Mouse (Mus musculus) gastrocnemius, adult 8-10 months (tissue): ENCODE results near the gene Sgca. TPM values are rescaled to one million over a fixed set of nuclear protein-coding genes. Genes with fewer than 3 reads are reported as not detected.
A peak's percentile ranks its signal among the peaks of the same experiment; 100 is the strongest.
"Not testable (repeated sequence)": the region's sequence is repeated elsewhere in the genome, so short reads cannot be mapped to it uniquely, and the experiment has no call there.

Source experiments
- DNase-seq, 2 experiments: peaks; one replicate each; pipeline ENCODE4 v3.0.0; 2022; ENCODE audit warnings: low spot score in 2 of 2
- total RNA-seq, 4 experiments: library from RNA; stranded (reverse); gene quantifications; 2 replicates each; pipeline ENCODE4 v1.2.4; 2022

The Sgca gene
- total RNA-seq = 100 to 1,000 TPM; 272 to 306 (median 288) TPM

DNA sequence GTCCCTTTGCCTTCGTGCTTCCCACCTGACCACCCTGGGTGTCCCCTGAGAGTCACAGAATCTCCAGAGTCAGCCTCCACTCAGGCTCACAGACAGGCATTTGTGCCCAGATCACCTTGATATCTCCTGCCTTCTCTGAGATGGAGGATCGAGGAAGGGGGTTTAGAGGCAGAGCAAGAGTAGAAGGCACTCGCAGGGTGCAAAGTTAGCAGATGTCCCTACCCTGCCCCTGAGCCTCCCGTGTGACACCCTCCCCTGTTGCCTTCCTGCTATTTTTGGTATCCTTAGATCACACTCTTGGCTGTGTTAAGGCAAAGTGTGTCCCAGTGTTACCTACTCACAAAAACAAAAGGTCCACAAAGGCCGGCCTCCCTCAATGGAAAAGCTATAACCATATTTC, at the start of gene Sgca:
Gene Sgca, minus strand, starts transcription at position 129 of the 400 bp plus-strand sequence.
- peak in 1 of 2 experiments; percentile 40 for DNase-seq

DNA sequence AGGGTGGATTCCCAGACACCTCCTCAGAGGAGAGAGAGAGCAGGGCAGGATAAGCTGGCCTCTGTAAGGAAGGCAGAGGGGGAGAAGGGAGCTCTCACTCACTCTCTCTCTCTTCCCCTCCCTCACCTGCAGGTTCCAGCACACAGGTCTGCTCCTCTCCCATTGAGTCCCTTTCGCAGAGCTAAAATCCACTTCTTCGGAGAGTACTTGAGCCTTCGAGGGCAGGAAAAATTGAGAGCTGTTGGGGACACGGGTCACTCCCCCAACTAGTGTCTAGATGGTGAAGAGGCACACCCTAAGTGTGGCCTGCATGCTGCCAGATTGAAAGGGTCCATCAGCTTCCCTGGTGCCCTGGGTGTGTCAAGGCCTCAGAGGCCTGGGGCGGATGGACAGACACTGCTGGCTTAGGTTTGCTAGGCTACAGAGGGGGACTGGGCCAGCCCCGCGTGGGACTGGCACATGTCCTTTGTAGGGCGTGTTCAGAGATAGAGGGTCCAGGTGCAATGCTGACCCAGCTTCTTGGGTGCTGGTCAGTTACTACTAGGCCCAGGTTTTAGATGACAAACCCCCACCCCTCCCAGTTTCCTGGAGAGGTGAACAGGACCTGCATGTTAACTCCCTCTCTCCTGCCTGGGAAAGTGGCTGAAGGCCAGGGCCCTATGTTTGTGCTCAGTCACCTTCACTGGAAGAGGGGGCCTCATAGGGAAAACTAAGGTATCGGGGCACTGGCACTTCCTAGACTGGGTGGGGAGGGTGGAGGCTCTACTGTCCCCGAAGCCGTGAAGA, 49.3 kb upstream of the Sgca start:
- DNase-seq = no peak

DNA sequence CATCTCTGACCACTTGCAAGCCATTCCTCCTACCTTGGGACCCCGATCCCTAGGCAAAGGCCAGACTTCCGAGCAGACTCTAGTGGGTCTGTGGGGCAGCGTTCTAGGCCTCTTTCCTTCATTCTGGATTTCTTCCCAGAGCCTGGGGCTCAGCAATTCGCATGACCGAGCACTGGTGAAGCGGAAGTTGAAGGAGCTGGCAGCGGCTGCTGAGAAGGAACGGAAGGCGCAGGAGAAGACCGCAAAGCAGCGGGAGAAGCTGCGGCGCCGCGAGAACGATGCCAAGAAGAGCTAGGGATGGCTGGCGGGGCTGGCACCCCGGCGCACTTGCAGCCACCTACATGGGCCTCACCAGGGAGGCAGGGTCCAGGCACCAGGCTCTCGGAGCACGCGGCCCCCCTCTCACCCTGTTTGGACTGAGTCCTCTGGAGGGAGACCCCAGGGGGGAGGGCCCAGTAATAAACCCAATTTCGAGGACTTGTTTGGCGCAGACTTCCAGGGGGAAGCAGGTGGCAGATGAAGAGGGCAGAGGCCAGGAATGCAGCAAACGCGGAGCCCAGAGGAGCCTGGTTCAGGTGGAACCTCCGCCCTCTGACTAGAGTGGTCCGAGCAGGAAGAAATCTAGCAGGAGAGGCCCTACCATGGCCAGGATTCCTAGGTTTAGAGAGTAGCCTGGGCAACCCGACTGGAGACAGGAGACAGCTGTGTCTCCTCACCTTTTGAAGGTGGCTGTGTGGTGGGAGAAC, 48.5 kb upstream of the Sgca start:
- no peak for DNase-seq

DNA sequence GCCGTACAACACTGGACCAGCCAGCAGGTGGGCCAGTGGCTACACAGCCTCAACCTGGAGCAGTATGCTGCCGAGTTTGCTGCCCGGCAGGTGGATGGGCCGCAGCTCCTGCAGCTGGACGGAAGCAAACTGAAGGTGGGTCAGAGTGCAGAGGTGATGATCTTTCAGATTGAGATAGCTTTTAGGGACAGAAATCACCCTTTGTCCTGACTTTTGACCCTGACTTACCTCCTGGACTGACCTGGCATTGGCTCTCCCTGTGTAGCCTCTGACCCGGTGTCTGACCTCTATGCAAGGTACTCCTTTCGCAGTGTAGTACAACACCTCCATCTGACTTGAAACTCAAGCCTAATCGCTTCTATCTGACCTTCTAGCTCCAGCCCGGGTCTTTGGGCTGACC, 47.4 kb upstream of the Sgca start:
- no peak for DNase-seq

DNA sequence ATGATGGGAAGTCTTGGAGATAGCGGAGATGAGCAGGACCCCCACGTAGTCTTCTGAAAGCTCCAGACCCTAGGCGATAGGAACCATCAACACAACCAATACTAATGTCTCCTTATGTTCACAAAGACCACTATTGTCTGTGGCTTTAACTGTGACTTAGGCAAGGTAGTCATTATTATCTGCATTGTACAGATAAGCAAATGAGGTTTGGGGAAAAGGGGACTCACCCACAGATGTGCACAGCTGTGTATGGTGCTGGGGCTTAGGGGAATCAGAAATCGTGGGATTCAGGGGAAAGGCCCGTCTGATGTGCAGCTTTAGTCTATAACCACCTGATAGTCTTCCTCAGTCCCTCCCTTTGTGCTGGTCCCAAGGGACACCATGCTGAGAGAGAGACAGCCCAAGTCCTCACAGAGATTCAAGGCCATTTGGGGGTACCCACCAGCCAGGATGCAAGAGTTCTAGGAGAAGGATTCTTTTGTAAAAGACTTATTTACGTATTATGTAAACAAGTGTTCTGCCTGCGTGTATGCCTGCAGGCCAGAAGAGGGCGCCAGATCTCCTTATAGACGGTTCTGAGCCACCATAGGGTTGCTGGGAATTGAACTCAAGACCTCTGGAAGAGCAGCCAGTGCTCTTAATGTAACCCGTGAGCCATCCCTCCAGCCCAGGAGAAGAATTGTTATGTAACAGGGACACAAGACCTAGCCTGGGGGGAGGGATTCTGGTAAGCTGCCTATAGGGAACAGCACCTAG, 46.3 kb upstream of the Sgca start:
- DNase-seq = no peak

DNA sequence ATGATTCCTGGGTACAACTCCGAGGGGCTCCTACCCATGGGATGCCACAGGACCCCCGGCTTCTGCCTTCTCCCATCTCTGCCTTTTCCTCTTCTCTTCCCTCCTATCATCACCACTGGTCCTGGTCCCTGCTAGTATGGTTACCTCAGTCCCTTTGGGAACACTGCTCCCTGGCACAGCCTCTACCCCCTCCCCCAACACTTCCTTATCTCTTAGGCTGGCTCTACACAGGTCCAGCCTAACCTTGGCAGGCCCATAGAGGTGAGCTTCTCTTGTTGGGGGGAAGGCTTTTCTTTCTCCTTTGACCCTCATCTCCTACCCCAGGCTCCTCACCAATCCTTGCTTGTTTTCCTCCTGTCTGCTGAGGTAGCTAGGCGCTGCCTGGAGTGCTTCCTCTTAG, 39.4 kb upstream of the Sgca start:
- DNase-seq = no peak

DNA sequence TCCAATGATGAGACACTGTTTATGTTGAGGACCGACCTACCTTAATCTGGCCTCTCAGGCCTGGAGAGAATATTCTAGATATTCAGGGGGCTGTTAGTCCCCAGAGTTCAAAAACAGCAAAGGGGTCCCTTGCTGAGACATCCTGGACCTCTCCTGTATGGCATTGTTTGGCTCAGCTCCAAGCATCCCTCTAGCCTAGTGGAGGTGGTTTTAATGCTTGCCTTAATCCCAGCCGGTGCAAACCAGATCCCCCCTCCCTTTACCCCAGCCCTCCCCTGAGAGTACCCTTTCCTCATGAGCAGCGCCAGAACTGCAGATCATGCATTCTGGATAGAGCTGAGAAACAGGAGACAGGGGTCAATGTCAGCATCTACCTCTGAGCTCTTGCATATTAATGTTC, 36.4 kb upstream of the Sgca start:
- no peak for DNase-seq

DNA sequence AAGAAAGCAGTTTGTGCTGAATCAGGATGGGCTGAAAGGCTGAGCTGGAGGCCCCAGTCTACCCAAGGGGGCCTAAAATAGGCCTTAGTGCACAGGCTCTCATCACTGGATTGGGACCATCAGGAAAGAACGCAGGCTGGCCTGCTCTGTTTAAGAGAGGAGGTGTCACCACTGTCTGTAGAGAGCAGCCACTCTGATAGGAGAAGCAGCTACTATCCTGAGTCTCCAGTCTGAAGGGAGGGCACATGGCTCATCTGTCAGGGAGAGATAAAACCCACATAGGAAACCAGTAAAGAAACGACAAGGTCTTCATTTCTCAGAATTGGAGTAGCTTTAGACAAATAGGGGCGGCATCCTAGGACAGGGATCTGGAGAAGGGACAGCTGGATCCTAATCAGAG, 35.9 kb upstream of the Sgca start:
- no peak for DNase-seq

DNA sequence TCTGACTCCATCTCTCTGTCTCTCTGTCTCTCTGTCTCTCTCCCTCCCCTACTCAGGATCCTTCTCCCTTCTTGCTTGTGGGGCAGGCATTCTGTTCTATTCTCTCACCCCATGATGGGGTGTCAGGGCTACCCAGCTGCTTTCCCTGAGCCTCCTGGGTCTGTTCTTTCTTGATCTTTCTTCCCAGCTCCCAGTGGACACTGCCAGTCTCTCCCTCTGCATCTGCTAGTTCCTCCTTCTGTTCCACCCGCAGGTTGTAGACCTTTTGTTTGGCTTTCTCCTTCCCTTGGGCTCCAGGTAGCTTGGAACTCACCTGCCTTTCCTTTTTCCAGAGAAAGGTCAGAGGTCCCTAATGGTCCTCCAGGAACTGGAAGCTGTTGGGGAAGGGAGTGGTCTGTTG, 35.3 kb upstream of the Sgca start:
- no peak for DNase-seq

DNA sequence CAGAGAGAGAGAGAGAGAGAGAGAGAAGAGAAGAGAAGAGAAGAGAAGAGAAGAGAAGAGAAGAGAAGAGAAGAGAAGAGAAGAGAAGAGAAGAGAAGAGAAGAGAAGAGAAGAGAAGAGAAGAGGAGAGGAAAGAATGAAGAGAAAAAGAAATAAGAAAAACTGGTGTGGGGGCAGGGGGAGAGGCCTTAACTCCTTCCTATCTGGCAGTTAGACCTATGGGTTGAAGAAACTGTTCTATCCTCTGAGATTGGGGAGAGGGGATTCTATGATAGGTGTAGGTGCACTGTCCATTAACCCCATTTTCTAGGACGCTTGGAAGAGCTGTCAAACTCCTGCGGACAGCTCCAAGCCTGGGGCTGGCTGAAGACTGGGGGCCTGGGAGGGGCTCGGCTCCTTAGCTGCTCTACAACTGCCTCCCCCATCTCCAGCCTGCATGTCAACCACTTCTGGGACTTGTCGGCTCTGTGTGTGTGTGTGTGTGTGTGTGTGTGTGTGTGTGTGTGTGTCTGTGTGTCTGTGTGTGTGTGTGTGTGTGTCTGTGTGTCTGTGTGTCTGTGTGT, 34.8 kb upstream of the Sgca start:
- not testable (repeated sequence) for DNase-seq

DNA sequence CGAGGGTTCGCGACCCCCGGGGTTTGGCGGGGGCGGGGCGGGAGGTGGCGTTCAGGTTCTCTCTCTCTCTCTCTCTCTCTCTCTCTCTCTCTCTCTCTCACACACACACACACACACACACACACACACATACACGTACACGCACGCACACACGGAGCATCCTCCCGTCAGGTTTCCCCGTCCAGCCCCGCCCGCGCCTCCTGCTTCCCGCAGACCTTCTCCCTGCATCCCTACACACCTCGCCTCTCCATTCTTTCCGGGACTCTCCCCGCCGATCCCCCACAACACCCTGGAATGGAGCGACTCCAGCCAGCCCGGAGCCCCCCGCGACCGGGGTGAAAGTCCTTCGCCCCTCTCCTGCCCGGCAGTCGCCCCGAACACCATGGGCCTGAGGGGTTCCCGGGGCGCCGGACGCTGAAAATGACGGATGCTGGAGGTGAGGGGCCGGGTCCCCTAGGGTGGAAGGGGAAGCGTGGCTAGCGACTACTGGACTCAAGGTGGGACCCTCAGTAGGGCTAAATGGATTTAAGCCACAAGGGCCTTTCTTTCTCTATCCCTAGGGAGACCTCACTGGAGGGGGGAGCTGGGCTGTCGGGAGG, 34.1 kb upstream of the Sgca start:
- no peak for DNase-seq

DNA sequence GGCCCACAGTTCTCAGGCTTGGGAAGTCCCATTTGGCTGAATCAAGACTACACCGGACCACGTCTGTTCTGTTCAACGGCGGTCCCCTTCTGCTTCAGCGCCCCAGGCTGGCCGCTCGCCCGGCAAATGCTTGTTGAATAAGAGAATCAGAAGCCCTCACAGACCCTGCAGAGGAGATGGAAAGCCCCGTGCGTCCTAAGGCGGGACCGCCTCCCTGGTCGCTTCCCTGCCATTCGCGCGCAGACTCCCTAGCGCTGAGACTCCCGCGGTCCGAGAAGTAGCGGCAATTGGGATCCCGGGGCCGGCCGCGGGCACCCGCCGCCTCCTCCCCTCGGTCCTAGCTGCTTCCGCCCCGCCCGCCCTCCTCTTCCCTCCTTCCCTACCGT, 33.5 kb upstream of the Sgca start, which contains the start of gene Samd14:
Gene Samd14, plus strand, starts transcription at position 251 of the 386 bp plus-strand sequence.
- peak in 1 of 2 experiments; percentile 28 for DNase-seq

DNA sequence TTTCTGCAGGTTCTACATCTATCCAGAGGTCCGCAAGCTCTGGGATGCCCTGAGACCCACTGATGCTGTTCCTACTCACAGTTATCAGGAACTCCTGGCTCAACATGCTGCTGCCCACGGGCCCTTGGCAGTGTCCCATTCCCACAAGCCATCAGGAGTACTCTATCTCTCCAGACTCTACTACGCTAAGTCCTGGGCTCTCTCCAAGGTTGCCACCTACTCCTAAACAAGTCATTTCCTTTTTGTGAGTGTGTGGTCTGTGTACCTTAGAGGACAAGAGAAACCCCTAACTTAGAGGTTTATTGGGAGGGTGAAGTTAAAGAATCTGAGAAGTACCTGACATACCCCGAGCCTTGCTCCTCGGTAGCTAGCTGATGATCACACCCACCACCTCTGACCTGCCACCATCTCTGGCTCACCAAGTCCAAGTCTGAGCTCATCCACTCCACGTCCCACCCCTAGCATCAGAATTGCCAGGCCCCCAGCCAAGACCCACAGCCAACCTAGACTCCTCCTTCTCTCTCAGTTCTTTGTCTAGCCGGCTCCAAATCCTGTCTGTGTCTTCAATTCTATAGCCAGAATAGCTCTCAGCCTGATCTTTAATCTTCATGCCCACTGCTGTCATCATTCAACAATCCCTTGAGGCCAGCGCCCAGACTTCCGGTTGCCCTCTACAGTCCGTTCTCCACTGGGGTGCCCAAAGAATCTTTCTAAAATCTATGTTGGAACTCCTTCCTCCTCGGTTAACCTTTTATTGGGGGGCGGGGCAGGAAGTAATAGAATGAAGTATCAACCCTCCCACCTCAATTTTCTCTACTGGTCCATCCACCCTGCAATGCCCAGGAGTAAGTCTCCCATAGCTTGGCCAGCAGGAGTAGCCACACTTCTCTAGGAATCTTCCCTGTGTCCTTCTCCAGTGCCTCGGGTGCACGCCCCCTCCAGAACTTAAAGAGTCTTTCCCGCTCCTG, 32.8 kb upstream of the Sgca start:
- DNase-seq = no peak

DNA sequence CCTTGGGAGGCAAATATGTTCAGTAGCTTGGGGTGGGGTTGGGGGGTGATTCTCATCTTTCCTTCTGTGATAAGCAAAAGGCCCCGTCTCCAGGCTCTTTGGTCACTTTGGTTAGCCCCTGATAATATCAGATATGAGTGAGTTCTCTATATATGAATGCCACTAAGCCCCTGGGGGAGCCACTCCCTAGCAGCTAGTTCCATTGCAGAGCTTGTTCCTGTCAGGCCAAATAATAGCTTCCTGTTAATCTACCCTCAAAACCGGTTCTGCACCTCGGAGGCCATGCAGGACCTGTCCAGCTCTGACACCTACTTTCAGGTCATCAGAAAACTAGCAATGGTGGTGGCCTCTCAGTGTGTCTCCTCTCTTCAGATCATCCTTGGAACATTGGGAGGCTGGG, 31.3 kb upstream of the Sgca start:
- no peak for DNase-seq

DNA sequence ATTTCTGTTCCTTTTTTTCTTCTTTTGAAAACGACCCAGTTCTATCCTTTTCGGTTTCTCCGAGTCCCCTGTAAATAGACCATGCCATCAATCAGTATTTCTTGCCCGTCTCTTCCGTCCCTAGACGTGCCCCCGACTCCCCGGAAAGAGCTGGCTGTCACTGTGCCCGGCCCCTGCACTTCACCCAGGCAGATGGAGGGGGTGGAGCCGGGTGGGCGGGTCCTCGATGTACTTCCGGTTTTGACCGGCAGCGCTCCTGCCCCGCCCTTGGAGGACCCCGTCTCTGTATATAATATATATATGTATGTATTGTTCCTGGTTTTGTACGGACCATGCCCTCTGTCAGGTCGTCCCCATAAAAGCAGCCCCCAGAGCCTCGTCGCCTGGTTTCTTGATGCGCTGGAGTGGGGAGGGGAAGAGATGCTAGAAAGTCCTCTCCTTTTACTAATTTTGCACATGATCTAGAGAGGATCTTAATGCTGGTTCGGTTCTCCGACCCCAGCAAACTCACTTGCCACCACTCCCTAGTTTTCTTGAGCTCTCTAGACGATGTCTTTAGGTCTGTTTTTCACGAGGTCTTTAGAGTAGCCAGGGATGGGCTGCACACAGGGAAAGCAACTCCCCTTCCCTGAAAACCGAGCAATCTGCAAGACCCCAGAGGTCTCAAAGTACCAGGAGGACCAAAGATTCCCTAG, 30.5 kb upstream of the Sgca start:
- DNase-seq = peak; percentile 71 to 76

DNA sequence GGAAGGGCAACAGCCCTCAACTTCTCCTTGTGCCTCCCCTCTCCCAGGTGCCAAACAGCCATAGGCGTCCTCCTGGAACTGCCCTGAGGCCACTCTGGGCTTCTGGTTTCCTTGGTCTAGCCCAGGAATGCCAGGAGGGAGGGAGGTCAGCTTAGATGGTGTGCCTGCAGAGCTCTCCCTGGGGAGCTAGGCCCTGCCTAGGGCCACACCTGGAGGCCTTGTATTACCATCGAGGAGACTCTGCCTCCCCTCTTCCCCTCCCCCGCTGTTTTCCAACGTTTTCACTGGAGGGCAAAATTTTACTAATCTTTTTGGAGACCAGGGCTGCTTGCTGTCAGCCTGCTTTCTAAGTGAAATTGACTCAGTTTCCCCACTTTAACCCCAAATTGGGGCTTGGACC, 29.9 kb upstream of the Sgca start:
- no peak for DNase-seq

DNA sequence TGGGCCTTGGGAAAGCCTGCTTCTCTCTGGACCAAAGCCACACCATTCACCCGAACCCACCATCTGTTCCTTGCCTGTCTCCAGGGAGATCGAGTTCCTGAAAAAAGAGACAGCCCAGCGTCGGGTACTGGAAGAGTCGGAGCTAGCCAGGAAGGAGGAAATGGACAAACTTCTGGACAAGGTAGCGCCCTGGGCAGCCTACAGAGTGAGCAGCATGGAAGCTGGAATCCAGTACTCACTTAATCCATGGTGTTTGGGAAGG, 28.7 kb upstream of the Sgca start:
- no peak for DNase-seq

DNA sequence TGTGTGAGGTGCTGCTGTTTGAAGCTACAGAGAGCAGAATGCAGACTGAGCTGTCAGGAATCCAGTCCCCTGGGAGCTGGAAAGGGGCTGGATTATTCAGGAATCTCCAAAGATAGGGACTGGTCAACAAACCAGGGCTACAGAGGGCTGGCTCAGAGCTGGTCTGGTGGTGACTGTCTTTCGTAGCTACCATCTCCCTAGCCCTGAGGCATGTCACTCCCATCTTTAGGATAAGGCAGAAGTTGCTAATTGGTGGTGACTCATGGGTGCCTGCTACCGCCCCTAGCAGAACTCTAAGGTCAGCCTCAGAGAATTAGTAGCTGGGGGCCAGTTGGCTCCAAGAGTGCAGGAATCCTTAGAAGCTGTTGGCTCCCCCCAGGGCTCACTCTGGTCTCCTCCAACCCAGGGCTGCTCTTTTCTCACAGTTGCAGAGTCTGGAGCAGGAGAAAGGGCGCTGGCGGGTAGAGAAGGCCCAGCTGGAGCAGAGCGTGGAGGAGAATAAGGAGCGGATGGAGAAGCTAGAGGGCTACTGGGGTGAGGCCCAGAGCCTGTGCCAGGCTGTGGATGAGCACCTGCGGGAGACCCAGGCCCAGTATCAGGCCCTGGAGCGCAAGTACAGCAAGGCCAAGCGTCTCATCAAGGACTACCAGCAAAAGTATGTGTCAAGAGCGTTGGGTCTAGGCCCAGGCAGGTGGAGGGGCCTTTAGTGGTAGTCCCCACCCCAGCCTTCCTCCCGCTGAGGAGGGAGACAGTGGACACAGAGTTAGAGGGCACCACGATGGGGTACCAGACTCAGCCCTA, 28.2 kb upstream of the Sgca start:
- DNase-seq = no peak

DNA sequence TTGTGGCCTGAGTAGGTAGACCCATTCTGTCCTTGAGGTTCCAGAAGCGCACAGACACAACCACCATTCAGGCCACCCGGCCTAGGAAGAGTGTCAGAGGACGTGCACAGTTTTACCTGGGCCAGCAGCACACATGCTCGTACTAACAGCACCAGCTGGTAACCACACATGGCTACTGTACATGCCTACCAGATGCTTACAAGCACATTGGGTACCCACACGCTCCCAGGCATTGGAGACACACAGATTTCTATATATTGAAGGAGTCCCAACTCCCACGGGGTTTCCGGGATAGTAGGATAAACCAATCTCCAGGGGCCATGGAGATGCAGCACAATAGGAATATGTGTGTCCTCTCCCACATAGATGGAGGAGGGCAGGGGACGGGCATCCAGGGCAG, 26.6 kb upstream of the Sgca start:
- no peak for DNase-seq
